Mouse (Mus musculus) activated CD4-positive, CD25-positive, alpha-beta regulatory T cell, adult 4 months (primary cell): ENCODE measurements around the gene Hist1h4i. TPM values are rescaled to one million over a fixed set of nuclear protein-coding genes. Genes with fewer than 3 reads are reported as not detected.
A peak's percentile ranks its signal among the peaks of the same experiment; 100 is the strongest.

Experiments used
- ATAC-seq: one replicate; pipeline ENCODE4 v1.8.0; 2017
- polyA plus RNA-seq, 2 experiments: library from polyadenylated mRNA; unstranded; fragments of 100-300 nt; shearing (Covaris generic); gene quantifications; one replicate each; pipeline ENCODE4 v1.2.1; 2017

Hist1h4i gene
- polyA plus RNA-seq, 2 experiments from 2014 or later: 5.9 to 14.6 TPM

DNA sequence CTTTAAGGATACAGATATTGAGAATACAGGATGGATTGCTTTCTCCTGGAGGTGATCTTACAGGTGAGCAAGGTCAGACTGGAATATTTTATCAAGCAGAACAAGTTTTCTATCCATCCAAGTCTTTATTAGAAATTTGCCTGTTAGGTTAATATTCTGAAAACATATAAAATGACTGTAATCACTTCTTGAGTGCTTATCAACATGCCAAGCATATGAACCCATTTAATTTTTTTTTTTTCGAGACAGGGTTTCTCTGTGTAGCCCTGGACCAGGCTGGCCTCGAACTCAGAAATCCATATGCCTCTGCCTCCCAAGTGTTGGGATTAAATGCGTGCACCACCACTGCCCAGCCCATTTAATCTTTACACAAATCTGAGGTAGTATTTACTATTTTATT, 4.2 kb downstream of the Hist1h4i start:
- no peak for ATAC-seq

- ATAC-seq: no peak
These were observed 4.8 kb downstream of the Hist1h4i start for GRCm38 (mm10) chr13:22036149-22036956.

DNA sequence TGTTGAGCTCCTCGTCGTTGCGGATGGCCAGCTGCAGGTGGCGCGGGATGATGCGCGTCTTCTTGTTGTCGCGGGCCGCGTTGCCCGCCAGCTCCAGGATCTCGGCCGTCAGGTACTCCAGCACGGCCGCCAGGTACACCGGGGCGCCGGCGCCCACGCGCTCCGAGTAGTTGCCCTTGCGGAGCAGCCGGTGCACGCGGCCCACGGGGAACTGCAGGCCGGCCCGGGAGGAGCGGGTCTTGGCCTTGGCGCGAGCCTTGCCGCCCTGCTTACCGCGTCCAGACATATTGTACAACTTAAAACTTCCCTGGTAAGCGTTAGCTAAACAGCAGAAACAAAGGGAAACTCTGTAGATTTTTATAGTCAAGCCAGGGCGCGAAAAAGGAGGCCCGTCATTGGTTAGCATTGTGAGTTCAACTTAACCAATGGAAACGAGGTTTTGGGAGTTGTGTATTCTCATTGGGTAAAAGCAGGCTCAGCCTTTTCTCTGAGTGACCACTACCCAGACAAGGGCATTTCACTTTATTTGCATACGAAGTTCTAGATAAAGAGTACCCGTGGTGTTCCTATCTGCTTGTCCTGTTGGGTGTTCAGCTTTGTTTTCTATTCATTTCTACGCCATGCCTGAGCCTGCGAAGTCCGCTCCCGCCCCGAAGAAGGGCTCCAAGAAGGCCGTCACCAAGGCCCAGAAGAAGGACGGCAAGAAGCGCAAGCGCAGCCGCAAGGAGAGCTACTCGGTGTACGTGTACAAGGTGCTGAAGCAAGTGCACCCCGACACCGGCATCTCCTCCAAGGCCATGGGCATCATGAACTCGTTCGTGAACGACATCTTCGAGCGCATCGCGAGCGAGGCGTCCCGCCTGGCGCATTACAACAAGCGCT, 5.7 kb downstream of the Hist1h4i start, which contains the start of the genes Hist1h2ah and Hist1h2bk:
TSS of gene Hist1h2ah (minus strand) at position 302 of the 882 bp plus-strand sequence.
TSS of gene Hist1h2bk (plus strand) at position 604 of the 882 bp plus-strand sequence.
- peak; percentile 100 for ATAC-seq

DNA sequence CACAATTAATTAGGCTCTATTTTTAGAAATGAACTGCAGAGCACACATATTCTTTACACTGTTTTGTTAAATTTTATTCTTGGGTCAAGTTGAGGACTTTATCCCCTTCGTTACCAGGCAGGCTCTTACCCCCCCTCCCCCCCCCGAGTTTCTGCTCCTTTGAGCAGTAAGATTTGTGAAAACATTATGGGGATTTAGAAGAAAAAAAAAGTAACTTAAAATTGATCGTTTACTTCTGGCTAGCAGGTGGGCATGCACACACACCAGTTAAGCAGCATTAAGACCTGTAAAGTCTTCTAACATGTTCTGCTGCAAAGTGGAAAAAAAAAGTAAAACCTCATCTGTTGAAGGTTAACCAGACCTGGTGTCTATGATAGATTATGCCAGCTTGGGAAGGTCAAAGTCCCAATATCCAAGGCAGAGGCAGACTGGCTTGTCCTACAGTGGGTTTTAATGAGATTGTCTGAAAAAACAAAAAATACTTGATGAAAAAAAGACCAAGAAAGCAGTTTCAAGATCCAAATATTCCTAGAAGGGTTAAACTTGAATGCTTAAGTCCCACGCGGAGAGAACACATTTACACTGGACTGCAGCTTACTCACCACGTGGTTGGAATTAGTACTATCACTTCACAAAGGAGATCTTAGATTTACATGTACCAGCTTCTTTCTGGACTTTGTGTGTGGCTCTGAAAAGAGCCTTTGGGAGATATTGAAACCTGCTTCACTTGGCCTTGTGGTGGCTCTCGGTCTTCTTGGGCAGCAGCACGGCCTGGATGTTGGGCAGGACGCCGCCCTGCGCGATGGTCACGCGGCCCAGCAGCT, 6.5 kb downstream of the Hist1h4i start:
- no peak for ATAC-seq

DNA sequence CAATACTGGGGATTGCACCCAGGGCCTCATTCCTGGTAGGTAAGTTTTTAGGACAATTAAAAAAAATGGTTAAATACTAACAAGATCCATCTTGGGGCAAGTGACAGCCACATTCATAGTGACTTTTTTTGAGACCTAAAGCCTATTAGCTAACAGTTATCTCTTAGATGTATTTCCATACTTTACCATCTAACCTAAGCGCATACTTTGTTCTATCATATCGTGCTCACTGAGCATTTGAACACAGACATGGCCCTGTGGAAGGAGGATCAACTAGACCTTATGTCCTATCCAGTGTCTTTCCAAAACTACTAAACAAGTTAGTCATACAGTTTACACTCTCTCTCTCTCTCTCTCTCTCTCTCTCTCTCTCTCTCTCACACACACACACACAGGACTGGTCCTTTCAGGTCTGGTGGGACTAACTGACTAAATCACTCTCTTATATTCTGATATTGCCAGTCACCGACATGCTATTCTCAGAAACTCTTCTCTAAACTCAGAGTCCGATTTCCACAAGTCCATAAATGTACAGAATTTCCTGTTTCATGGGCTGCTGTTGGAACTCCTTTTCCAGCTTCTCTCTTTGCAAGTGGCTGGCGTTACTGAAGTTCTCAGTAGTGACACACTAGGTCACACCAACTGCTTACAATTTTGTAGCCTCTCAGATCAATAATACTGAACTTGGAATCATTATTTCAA, 7.3 kb downstream of the Hist1h4i start:
- ATAC-seq: no peak

DNA sequence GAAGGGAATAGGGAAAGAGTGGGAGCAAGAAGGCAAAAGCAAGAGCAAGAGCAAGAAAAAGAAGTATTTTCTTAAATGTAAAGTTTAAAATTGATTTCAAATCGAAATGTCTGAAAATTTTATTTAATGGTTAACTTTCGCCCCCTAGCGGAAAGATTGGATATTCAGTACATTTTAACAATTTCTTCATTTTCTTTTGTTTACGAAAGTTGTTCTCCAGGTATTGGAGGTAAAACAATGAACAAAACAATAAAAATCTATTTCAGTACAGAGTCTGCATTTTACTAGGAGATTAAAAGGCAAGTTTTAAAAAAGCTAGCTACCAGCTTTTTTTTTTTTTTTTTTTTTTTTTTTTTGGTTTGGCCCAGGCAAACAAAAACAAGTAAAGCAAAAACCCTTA, 10.7 kb downstream of the Hist1h4i start:
- no peak for ATAC-seq

DNA sequence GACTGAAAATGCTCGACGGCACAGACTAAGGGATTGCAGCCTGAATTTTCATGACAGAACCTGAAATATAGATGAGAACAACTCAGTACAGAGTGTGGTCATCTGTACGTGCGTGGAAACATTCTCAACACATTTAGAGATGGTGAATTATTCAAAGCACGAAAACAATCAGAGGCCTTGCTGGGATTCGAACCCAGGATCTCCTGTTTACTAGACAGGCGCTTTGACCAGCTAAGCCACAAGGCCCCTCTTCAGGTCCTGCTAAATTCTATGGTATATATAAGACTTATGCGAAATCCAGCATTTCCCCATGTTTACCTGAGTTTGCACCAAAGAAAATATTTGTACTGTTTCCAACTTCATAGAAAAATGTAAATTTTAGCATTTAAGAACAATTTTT, 11.2 kb downstream of the Hist1h4i start:
- no peak for ATAC-seq

DNA sequence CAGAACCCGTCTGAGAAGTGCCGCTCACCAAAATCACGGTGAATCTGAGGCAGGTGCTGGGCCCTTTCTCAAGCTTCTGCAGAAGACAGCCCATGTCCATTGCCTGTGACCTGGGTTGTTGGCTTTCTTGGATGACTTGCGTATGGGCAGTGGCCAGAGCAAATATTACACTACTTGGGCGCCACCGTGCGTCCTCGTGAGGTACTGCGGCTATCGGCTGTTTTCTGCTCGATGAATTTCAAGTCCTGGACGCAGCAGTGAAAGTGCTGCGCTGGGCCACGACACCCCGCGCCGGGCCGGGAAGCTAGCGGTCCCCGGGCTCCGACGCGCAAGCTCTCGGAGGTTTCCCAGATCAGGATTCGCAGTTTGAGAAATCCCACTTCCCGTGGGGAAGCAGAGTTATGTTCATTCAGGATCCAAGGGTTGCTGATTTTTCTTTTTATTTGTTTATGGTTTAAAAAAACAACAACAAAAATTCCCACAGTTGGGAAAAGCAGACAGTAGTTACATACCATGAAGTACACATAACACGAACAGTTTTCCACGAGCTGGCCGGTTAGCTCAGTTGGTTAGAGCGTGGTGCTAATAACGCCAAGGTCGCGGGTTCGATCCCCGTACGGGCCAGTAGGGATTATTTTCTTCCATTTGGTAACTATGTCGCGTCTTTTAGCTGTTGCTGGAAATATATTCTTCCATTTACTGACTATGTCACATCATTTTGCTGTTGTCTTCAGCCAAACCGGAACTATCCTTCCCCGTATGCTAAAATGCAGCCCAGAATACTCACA, 12.3 kb downstream of the Hist1h4i start:
- peak; percentile 78 for ATAC-seq

- peak; percentile 64 for ATAC-seq
These were observed 14.8 kb downstream of the Hist1h4i start for GRCm38 (mm10) chr13:22026058-22027031.

DNA sequence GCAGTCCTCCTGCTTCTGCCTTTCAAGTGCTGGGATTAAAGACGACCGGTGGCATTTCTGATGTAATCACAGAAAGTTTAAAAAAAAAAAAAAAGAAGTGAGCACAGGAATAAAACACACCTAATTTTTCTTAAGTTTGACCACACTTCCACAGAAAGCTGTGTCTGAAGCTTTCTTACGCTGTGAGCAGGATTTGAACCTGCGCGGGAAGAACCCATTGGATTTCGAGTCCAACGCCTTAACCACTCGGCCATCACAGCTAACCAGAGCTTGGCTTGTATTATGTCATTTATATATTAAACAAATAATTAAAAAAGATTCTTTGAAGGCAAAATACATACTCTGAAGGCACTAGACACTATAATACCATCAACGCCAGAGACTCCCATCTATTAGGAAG, 18.9 kb downstream of the Hist1h4i start:
- ATAC-seq: peak; percentile 33

DNA sequence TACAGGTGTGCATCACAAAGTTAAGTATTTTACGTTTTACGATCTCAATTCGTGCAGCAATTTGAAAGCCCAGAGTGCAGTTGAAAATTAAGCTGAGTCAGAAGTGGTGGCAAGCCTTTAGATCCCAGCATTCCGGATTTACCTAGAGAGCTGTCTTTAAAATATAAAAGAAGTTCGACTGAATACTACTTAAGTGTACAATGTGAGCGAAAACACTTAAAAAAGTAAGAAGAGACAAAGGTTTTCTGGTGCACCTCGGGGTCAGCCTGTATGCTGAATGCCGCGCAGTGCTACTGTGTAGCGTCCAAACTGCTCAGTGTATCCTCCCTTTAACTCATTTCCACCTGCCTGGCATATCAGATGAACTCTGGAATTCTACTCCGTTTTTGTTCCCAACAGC, 19.6 kb downstream of the Hist1h4i start:
- ATAC-seq: no peak

- ATAC-seq: peak; percentile 22
These were observed 20.2 kb downstream of the Hist1h4i start for GRCm38 (mm10) chr13:22020901-22021339.

DNA sequence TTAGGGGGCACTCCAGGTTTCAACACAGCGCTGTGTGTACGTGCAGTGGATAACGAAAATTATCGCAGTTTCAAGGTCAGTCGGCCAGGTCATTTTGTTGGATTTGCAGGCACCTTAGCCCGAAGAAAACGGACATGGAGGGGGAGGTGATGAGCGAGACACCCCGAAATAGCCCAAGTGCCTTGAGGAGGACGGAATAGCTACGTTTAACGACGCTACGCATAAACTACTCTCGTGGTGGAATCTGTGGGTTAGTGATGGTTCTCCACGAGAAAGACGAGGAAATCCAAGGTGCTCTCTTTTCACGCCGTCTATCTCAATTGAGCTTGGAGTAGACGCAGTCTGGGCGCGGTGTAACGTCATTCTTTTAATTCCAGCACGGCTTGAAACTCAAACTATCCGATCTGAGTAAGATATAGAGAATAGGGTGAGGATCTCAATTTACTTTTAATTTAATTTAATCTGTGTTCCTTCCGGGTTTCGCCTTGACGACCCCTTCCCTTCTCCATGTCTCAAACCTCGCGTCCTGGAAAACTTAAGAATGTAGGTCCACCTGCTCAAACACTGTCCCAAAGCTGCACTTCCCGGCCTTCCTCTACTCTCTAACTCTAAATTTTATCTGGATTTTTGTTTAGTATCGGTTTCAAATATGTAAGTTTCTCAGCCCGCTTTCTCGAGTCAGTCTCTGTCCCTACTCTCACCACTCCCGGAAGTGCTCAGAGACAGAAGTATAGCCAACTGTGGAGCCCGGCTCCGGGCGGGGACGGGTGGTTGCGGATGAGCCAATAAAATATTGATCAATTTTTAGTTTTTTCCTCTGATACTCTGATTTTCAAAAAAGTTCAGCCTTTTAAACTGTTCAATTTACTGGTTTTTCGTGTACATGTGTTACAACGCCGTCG, 21.0 kb downstream of the Hist1h4i start:
- ATAC-seq: peak; percentile 40

DNA sequence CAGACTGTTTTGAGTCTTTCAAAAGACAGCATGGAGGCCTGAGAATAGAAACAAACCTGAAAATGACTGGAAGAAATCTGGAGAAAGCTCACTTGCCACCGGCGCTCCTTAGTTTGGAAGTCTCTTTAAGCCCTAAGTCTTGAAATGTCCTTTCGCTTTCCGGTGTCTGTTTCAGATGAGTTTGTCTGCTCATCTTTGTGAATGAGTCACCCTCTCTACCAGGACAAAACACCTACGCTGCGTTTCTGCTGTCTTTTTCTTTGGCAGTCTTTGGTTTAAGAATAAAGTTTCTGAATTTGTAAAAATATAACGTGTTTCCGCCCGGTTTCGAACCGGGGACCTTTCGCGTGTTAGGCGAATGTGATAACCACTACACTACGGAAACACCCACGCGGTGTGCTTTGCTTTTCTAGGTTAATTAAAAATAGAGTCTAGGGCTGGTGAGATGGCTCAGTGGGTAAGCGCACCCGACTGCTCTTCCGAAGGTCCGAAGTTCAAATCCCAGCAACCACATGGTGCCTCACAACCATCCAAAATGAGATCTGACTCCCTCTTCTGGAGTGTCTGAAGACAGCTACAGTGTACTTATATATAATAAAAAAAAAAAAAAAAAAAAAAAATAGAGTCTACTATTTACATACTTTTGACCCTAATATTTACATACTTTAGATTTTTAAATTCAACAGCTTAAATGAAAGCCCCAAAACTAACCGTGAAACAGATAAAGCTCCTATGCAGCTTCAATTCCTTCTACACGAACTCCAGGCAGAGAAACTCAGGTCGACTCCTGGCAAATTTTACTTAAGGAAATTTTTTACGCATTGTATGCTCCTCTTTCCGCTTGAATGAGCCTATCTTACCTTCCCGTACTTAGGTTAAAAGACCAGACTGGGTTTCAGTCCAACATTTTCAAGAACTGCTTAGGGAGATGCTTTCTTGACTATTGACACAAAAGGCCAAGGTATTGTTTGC, 25.4 kb downstream of the Hist1h4i start:
- ATAC-seq: peak; percentile 84

DNA sequence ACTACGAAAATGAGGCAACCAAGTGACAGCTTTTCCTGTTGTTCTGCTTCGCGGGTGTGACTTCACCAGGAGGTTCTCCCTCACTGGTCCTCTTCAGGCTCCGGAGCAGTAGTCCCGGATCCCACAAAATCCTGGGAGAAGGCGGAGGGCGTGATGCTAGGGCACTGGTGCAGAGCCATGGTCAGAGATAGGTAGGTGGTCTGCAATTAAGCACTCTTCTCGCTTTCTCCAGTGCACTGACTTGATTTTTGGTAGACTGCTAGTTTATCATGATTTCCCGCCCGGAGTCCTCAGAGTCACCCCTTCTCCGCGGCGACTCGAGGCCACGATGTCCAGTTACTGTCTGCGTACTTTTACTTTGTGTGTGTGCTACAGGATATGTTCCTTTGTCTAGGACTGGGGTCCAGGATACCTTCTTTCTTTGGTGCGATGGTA, 26.7 kb downstream of the Hist1h4i start:
- ATAC-seq: no peak

DNA sequence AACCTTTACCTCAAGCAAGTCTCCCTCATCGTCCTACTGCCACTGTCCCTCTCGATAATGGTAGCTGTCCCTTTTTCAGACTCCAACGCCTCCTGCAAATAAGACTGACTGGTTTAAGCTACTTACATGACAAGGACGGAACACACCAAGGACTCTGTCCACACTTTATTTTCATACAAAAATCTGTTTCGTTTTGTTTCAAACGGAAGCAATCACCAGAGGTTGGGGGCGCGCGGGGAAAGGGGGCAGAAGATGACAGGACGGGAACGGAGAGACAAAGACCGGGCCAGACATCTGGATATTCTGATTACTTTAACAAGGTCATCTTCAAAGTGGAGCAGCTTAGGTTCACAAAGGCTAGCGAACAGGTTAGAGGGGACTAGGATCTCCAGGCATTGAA, 27.4 kb downstream of the Hist1h4i start:
- ATAC-seq: no peak

- ATAC-seq: no peak
These were observed 31.5 kb downstream of the Hist1h4i start, which contains the start of gene Prss16 for GRCm38 (mm10) chr13:22009642-22010041. Prss16 (minus strand) TSS chr13:22009742.
